Mouse (Mus musculus) bone marrow, adult 2 months (tissue): Measurements from ENCODE around the gene Set. TPM values are rescaled to one million over a fixed set of nuclear protein-coding genes. Genes with fewer than 3 reads are reported as not detected.

Experiments
- H3K27ac ChIP-seq: fragments of 200-500 bp; 2 replicates; pipeline ENCODE4 v1.5.1; 2012; ENCODE audit warnings: low read depth, mild to moderate bottlenecking, control low read depth, inconsistent platforms, low read length; ENCODE audit not compliant: control insufficient read depth, poor library complexity, insufficient read depth
- H3K4me1 ChIP-seq: fragments of 200-500 bp; 2 replicates; pipeline ENCODE4 v1.6.1; 2011; ENCODE audit warnings: low read length; ENCODE audit not compliant: control insufficient read depth, insufficient read depth
- H3K4me3 ChIP-seq: fragments of 200-500 bp; replicated peaks from 2 replicates; pipeline ENCODE3; 2011; ENCODE audit warnings: mild to moderate bottlenecking, low read depth, low read length, control low read depth; ENCODE audit not compliant: control insufficient read depth
- CTCF ChIP-seq: fragments of 200-500 bp; IDR thresholded peaks from 2 replicates; pipeline ENCODE4 v1.5.1; 2011; ENCODE audit warnings: low read length, control low read depth; ENCODE audit not compliant: control insufficient read depth, insufficient read depth
- POLR2A ChIP-seq: fragments of 200-500 bp; IDR thresholded peaks from 2 replicates; pipeline ENCODE4 v1.6.1; 2011; ENCODE audit warnings: low read depth, mild to moderate bottlenecking, control low read depth, low read length, borderline replicate concordance; ENCODE audit not compliant: control insufficient read depth
- WGBS: fragments of 180-500 bp; shearing (Covaris S2); methylation state at CpG from one replicate; pipeline ENCODE4 v1.1.7; 2018; 5-methylcytosine and 5-hydroxymethylcytosine counted together
- polyA plus RNA-seq: library from polyadenylated mRNA; stranded (reverse); fragments of >200 nt; gene quantifications from 2 replicates; pipeline ENCODE4 v1.2.4, GENCODE M21; 2011; ENCODE audit warnings: low replicate concordance; ENCODE audit not compliant: missing spikeins, insufficient read depth, insufficient read length

Set gene
- polyA plus RNA-seq, 1 experiment, result 230 TPM

DNA sequence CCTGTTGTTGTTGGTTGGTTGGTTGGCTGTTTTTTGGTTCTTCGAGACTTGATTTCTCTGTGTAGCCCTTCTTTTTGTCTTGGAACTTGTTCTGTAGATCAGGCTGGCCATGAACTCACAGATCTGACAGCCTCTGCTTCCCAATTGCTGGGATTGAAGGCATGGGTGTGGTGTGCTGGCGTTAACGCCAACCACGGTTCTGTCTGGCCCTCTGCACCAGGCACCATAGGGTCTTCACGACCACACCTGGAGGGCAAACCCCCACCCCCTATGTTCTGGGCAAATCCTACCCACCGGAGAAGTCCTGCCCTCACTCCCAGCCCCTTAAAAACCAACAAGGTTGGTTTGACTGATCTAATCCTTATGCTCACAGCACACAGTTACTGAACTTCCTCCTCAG, 19.8 kb downstream of the Set start:
- Histone ChIP-seq H3K4me3 (no peak overlapping the region), H3K4me1 (no peaks in the 10 kb centered on the region), H3K27ac (no peak overlapping the region; the same call in 1 of the 2 replicates)
- WGBS, result 53% methylated on average over 6 of the region's 6 CpGs
- TF ChIP-seq CTCF (no peak), POLR2A (no peak)

DNA sequence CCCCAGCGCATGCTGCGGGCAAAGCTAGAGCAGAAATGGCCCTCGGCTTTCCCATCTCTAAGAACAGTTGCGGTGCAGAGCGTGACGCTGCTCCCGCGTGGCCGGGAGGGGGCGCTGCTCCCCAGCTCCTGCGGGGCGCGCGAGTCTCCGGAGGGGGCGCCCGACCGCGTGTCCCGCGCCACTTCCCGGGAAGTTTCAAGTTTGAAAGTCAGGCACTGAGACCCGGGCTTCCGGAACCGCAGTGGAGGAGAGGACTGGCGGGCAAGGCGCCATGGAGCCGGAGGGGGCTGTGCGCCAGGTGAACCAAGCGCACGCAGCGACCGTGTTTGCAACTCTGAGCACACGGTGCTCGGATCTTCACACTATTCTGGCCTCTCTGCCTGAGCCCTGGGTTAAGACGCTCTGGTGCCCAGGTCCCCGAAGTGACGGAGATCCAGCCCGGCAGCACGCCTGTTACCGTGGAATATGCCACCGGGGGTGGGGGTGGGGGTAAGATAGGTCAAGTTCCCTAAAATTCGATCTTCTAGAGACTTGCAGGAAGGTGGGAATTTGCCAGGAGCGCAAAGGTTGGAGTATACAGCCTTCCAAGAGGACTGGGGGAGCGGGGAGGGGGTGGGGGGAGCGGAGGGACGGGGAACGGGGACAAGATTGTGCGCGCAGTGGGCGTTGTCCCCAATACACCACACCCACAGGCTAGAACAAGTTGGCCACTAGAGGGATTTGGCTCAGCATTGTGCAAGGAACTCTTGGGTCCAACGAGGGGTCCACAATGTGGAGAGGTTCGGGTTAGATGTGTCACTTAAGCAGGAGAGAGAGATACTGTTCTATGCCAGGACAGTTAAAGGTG, 20.5 kb downstream of the Set start, which contains the start of gene Pkn3:
TSS of gene Pkn3 (plus strand) at position 183 of the 847 bp plus-strand sequence.
- under 1% methylated on average over 53 of the region's 53 CpGs for WGBS
- H3K4me3 ChIP-seq, result peak within 1 kb of the TSS; percentile 80
- peak within 1 kb of the TSS; percentile 62 for H3K27ac ChIP-seq
- TF ChIP-seq POLR2A (peak; percentile 16; the same call in 1 of the 2 replicates), CTCF (peak; percentile 90)
- H3K4me1 ChIP-seq, result no peaks in the 10 kb centered on the region

- H3K27ac ChIP-seq, result no peak overlapping the region
- TF ChIP-seq CTCF (no peak), POLR2A (no peak)
- 9% methylated on average over 10 of the region's 10 CpGs for WGBS
- H3K4me3 ChIP-seq, result no peak overlapping the region
- no peaks in the 10 kb centered on the region for H3K4me1 ChIP-seq
Measured at GRCm38 (mm10) chr2:30078349-30078712, 21.2 kb downstream of the Set start.

GRCm38 (mm10) chr2:30078760-30079159, 21.6 kb downstream of the Set start:
- Histone ChIP-seq H3K4me1 (peaks cover 1% of the 10 kb centered on the region; the same call in 1 of the 2 replicates), H3K27ac (no peak overlapping the region), H3K4me3 (no peak overlapping the region)
- no peak for TF ChIP-seq POLR2A
- TF ChIP-seq CTCF, result no peak
- 78% methylated on average over 4 of the region's 4 CpGs for WGBS

- peaks cover 1% of the 10 kb centered on the region; the same call in 1 of the 2 replicates for H3K4me1 ChIP-seq
- TF ChIP-seq POLR2A (no peak), CTCF (no peak)
- 89% methylated on average over 15 of the region's 15 CpGs for WGBS
- H3K27ac ChIP-seq, result no peak overlapping the region
- H3K4me3 ChIP-seq, result no peak overlapping the region
Measured at GRCm38 (mm10) chr2:30080181-30080800, 23.1 kb downstream of the Set start.

- Histone ChIP-seq H3K27ac (peak overlapping the region; percentile 23; the same call in 1 of the 2 replicates), H3K4me3 (no peak overlapping the region), H3K4me1 (peaks cover 1% of the 10 kb centered on the region; the same call in 1 of the 2 replicates)
- WGBS, result 53% methylated on average over 5 of the region's 5 CpGs
- no peak for TF ChIP-seq CTCF
- no peak for TF ChIP-seq POLR2A
Measured at GRCm38 (mm10) chr2:30084113-30084512, 26.9 kb downstream of the Set start.

DNA sequence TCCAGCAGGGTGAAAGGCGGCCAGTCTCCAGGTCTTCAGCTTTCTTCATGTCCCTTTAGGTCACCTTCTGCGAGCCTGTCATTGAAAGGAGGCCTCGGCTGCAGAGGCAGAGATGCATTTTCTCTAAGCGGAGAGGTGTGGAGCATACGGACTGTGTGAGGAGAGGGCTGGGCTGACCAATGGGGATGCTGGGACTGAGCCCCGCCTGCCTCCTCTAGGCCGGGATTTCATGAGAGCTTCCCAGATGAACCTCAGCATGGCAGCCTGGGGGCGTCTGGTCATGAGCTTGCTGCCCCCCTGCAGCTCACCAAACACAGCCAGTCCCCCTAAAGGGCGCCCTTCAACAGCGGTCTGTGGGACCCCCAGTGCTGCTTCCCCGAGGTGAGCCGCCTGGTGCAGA, 27.5 kb downstream of the Set start:
- Histone ChIP-seq H3K4me3 (no peak overlapping the region), H3K27ac (no peak overlapping the region; the same call in 1 of the 2 replicates), H3K4me1 (peaks cover 1% of the 10 kb centered on the region; the same call in 1 of the 2 replicates)
- TF ChIP-seq CTCF (no peak), POLR2A (no peak)
- 88% methylated on average over 12 of the region's 12 CpGs for WGBS

DNA sequence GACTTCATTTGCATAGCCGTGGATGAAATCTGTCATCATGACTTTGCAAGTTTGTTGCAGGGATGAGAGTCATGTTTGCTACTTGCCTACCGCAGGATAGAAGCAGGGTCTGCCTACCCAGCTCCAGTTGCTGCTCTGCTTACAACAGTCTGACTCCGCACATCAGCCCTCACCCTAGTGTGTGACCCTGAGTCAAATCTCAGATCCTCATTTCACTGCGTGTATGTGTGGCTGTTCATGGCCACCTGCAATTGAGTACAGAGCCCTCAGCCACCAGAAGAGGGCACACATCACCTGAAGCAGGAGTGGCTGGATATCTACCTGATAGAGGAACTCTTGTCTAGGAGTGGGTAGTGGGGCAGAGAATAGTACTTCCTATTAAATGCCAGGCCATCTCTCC, 30.1 kb downstream of the Set start:
- WGBS, result 70% methylated on average over 4 of the region's 4 CpGs
- no peak; the same call in 1 of the 2 replicates for TF ChIP-seq CTCF
- TF ChIP-seq POLR2A, result no peak
- H3K27ac ChIP-seq, result no peak overlapping the region
- peaks cover 1% of the 10 kb centered on the region; the same call in 1 of the 2 replicates for H3K4me1 ChIP-seq
- no peak overlapping the region for H3K4me3 ChIP-seq
